Mouse (Mus musculus) Muller cell, postnatal 12 days (primary cell): ENCODE results near the gene Kirrel.

Source experiments
- DNase-seq: peaks from one replicate; pipeline ENCODE4 v3.0.0-alpha.2; 2015; ENCODE audit errors: inconsistent ontology term

Gene Kirrel

DNA sequence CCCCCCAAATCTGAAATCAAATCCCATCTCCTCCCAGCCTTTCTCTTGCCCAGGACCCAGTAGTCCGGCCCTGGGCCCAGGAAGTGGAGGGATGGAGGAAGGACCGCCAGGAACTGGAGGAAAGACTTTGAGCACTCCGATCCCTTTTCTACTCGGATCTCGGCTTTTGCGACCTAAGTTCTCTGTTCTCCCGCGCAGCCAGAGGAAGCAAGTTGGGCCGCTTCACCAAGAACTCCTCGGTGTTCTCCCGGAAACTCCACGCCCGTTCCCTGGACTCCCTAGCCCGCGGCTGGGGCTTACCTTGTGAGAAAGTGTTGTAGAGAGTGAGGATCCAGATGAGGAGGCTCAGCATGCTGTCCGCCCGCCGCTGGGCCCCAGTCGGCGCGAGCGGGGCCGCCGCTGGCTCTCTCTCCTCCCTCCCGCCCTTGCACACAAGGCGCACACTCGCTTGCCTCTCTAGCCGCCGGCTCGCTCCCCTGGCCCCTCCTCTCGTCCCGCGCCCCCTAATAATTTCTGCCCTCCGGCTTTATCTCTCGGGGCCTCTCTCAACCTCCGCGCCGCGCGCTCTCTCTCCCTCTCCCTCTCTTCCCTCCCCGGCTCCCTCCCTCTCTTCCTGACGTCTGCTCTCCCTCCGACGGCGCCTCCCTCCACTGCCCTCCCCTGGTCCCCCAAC, at the start of gene Kirrel:
Kirrel (minus strand) TSS at position 652 of the 673 bp plus-strand sequence.
- DNase-seq, result peak; percentile 97

- no peak for DNase-seq
Observed at GRCm38 (mm10) chr3:87223636-87224035, 49.1 kb upstream of the Kirrel start.

DNA sequence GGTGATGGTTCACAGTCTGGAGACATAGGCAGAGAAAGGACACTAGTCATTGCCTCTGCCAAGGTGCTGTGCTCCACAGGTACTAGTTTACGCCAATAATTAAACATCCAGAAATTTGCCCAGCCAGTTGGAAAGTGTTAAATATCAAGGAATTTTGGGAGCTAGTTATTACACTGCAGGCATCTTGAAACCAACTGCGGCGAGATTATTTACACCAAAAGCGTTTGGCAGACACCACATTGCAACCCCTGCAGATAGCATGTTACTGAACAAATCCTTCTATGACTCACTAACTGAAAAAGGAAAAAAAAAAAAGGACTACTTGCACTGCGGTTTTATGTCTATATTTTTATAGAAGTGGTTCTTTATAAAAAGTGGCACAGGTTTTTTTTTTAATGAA, 47.8 kb upstream of the Kirrel start:
- no peak for DNase-seq

- DNase-seq, result no peak
Observed at GRCm38 (mm10) chr3:87215176-87215575, 40.6 kb upstream of the Kirrel start.

DNA sequence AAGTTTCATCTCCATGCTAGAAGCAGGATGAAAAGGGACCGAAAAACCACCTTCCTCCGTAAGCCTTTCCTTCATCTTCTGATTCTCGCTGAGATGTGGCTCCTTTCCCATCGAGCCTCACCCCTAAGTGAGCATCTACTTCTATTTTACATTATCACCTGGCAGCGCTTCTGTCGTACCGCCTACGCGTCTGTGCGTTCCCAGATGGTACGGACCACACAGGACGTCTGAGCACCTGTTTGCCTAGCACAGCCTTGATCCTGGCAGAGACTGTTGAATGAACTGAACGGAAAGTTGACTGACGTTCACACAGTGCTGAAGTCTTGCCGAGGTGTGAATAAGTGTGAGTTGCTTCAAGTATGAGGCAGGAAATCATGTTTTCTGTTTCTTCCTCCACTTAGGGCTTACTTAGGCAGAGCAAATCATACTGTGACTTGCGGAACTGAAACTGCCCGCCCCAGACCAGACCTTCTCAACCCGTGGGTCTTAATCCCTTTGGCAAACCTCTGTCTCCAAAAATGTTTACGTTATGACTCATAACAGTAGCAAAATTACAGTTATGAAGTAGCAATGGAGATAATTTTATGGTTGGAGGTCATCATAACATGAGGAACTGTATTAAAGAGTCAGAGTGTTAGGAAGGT, 39.8 kb upstream of the Kirrel start:
- no peak for DNase-seq

DNA sequence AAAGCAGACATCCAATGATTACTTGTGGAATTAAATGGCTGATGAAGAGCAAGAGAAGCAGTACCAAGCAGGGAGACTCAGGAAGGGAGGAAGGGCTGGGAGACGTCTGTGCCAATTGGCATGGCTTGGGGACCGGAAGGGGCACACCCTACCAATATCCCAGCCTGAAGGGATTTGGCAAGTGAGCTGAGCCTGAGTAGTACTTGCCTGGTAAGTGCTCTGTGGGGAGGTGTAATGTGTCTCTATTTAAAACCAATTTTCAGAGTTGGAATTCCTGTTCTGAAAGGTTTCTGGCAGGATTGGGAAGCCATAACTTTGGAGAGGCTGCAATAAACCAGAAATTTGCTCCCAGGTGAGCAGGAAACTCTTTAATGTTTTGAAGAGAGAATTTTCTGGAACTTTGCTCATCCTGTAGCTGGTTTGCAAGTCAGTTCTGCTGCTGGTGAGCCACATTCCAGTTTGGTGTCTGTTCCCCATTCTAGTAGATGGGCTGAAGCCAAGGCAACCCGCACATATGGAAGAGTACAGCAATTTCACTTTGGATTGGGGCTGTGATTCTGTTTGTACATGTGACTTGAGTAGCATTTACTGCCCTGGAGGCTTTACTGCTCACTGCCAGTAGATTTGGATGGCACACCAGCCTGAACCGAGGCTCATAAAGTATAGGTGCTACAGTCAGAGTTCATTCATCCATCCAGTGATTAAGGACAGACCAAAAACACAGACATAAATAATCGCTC, 32.0 kb upstream of the Kirrel start:
- DNase-seq, result no peak

DNA sequence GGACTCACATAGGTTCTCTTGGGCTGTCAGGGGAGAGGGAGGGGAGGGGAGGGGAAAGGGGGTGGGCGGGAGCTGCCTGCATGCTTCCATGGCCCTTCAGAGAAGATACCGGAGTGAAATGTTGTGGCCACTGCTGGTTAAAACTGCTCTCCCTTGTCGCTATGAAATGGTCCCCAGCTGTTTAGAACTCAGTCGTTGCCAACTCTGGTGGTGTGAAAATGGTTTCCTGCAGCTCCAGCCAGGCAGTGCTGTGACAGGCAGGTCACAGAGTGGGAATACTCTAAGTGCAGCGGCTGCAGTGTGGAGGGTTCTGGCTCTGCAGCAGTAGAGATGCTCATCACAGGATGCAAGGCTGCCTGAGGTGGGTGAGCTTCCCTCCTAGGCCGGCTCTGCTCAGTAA, 22.1 kb upstream of the Kirrel start:
- DNase-seq, result no peak

DNA sequence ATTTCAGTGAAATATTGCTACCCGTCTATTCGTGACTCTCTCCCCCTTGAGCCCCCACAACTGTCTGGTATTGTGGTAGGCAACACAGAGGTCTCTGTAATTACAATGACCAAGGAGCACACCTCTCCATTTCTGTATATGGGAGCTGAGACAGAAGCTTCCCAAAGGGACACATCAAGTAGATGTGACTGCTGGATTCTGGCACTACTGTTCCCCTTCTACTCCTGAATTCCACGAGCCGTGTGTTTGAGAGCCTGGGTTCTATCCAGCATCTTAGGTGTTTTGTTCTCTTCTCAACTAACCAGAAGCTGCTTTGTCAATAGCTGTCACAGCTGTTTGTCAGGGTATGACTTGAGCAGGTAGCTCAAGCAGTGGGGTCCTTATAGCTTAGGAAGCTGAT, 20.5 kb upstream of the Kirrel start:
- DNase-seq, result no peak

DNA sequence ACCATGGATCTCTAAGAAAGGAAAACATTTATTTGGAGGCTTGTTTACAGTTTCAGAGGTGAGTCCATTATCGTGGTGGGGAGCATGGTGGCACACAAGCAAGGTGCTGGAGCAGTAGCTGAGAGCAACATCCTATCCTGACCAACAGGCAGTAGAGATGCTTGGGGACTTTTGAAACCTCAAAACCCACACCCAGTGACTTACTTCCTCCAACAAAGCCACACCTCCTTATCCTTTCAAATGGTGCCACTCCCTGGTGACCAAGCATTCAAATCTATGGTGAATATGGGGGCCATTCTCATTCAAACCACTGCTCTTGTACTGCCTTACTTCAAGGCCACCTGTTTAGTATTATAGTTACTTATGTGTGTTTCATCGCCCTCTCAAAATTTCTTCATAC, 20.0 kb upstream of the Kirrel start:
- DNase-seq, result no peak

GRCm38 (mm10) chr3:87193756-87194155, 19.2 kb upstream of the Kirrel start:
- DNase-seq, result no peak

- no peak for DNase-seq
Observed at GRCm38 (mm10) chr3:87193352-87193751, 18.8 kb upstream of the Kirrel start.

DNA sequence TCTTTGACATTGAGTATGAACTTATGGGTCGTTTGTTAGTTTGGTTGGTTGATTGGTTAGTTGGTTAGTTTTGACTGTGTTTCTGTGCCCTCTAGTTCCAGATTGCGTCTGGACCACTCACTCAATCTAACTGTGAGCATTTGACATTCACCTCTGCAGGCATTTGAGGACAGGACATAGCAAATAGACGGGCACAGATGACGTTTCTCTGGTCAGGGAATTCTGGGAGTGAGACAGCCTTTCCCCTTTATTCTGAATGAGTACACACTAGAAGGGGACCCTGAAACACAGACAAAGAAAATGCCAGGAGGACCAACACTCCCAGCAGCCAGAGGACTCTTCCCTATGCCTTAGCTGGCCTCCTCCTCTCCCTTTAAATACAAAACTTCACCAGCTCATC, 2.1 kb upstream of the Kirrel start:
- no peak for DNase-seq

- peak; percentile 56 for DNase-seq
Observed at GRCm38 (mm10) chr3:87175438-87175815, 880 bp upstream of the Kirrel start.

GRCm38 (mm10) chr3:87174769-87175437, 356 bp upstream of the Kirrel start:
- DNase-seq, result no peak

- no peak for DNase-seq
Observed at GRCm38 (mm10) chr3:87173486-87174085, 961 bp downstream of the Kirrel start.

DNA sequence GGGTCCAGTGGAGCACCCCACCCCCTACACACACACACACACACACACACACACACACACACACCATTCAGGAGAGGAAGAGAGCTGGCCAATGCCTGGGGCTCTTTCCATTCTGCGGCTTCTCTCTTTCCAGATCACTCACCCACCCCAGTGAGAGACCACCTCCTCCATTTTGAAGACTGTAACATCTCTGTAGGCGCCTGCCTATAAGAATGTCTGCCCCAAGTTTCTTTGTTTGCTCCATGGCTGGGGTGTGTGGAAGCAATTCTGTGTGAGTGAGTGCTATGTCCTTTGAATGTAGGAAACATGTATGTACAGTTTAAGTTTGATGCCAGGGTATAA, 1.5 kb downstream of the Kirrel start:
- peak; percentile 55 for DNase-seq

GRCm38 (mm10) chr3:87172351-87173102, 2.0 kb downstream of the Kirrel start:
- peak; percentile 67 for DNase-seq

DNA sequence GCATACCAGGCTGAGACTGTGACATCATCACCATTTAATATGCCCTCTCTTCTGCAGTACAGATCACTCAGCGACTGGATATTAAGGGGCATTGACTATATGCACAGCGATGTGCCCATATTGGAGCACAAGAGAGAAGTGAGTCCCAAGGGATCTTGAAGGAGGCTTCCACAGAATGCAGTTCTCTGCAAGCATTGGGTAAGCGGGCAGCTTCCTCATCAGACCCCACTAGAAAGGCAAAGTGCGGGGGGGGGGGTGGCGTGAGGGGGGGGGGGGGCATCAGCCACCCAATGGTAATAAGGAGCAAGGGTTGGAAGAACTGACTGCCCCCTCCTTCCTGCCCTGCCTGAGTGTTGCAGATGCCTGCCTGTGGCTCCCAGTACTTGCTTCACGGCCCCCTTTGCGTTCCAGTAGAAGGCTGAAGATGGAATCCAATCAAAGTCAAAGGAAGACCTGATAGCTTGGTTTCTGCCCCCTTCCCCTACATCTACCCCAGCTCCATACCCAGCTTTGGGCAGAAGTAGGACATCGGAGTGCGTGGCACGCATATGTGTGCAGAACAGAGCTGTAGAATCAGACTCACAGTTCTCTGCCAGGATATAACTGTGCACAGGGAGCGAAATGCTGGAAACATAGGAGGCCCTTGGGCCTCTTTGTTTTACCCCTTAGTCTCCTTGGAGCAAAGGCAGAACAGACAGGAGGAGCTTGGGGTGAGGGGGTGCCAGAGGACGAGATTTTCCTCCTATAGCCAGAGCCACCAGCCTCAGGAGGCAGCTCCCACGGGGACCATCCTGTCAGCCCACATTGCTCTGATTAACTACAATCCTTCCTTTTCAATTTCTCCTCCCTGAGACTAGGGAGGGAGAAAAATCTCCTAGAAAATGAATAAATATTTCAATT, 3.1 kb downstream of the Kirrel start:
- DNase-seq, result peak; percentile 27

DNA sequence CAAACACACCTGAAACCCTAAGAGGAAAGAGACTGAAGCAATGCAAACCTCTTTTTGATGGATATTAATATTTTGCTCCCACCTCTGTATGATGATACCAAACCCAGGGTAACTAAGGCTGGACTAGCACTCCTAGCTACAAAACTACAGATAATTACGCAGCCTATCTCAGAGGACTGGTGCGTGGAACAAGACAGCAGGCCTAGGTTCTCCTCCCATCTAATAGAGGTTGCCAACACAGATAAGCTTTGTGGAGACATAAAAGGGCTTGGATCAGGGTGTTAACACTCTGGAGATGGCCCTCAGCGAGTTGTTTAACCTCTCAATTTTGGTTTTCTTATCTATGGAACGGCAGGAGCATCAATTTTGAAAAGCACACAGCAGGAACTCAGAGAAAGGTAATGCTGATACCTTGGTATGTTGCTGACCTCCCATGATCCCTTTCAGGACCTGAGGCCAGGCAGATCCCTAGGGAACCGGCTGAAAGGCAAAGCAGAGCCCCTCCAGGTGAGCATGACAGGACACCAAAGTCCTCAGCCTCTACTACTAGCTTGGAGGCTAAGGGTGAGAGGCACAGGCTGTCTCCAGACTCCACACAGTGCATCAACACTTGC, 5.0 kb downstream of the Kirrel start:
- no peak for DNase-seq

GRCm38 (mm10) chr3:87168756-87169155, 5.8 kb downstream of the Kirrel start:
- DNase-seq, result no peak
